Mouse (Mus musculus) right cerebral cortex, postnatal 14 days (tissue): ENCODE results near the gene Slc43a3.
A peak's percentile ranks its signal among the peaks of the same experiment; 100 is the strongest.
"Not testable (repeated sequence)": the region's sequence is repeated elsewhere in the genome, so short reads cannot be mapped to it uniquely, and the experiment has no call there.

Source experiments
- DNase-seq: peaks from one replicate; pipeline ENCODE4 v3.0.0; 2022

Gene Slc43a3

GRCm38 (mm10) chr2:84936474-84937429, at the start of gene Slc43a3:
Slc43a3 (plus strand) TSS chr2:84936579.
- peak; percentile 19 for DNase-seq

- DNase-seq = peak; percentile 63
Observed at GRCm38 (mm10) chr2:84886821-84887281, 49.5 kb upstream of the Slc43a3 start.

GRCm38 (mm10) chr2:84887411-84888271, 48.7 kb upstream of the Slc43a3 start:
- no peak for DNase-seq

DNA sequence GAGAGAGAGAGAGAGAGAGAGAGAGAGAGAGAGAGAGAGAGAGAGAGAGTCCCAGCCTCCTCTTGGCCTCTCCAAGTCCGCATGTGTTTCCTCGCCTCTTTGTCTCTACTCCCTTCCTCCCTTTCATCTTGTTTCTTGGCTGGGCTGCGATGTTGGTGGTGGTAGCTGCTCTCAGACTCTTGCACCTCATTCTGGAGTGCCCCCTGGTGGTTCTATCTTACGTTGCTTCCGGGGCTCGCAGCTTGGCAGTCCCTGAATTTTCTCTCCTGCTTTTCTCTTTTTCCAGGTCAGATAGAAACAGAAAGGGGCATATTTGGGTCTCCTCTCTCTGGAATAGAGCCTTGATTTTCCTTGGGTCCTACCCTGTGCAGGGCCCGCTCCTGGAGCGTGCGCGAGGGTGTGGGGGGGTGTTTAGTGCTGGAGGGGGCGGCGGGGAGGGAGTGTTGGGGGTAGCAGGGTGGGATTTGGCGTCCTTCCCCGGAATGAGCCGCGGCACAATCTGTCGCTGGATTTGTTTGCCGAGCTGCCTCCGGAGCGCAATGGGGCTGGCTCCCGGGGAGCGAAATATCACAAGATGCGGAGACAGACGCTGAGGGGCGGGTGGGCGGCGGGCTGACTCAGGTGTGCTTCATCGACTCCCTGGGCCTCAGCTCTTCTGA, 47.6 kb upstream of the Slc43a3 start:
- peak; percentile 78 for DNase-seq

DNA sequence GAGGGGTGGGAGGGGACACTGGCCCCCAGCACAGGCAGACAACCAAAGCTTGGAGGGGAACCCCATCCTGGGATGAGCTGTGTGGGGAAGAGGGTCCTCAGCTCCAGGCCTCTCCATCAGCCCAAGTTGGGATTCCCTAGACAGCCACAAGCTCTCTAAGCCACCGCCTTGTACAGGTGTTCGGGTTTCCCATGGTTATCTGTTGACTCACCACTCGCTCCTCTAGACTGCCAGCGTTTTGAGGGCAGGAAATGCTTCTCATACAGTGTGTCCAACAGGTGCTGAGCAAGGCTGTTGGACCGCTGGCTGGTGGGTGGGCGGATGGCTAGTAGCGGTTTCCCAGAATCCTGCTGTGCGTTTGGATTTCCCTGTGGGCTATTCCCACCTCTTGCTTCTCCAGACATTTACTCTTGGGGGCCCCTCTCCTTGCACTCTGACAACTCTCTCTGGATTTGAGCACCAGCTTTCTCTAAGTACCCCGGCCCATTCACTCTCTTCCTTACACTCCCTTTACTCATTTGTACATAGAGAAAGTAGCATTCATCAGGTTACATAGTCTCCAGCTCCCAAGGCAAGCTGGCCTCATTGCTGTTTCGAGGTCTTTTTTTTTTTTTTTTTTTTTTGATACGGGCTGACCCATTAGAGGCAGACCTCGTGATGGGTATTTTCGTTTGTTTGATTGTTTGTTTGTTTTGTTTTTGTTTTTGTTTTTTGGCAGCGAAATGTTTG, 46.9 kb upstream of the Slc43a3 start:
- DNase-seq = no peak

DNA sequence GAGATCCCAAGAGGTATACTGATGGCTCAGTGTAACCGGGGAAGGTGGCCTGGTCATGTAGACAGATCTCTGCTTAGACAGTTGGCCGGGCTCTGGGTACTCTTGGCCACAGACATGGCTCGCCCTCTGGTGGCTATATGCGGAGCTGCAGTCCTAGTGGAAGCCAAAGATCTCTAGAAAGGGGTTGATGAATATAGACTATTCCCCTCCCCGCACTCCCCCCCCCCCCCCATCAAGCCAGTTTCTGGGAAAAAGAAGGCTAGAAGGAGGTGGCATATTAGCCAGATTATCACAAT, 46.4 kb upstream of the Slc43a3 start:
- peak; percentile 81 for DNase-seq

GRCm38 (mm10) chr2:84893359-84893758, 43.0 kb upstream of the Slc43a3 start:
- DNase-seq = no peak

GRCm38 (mm10) chr2:84895495-84896198, 40.7 kb upstream of the Slc43a3 start:
- DNase-seq = no peak

- not testable (repeated sequence) for DNase-seq
Observed at GRCm38 (mm10) chr2:84896686-84897085, 39.7 kb upstream of the Slc43a3 start.

DNA sequence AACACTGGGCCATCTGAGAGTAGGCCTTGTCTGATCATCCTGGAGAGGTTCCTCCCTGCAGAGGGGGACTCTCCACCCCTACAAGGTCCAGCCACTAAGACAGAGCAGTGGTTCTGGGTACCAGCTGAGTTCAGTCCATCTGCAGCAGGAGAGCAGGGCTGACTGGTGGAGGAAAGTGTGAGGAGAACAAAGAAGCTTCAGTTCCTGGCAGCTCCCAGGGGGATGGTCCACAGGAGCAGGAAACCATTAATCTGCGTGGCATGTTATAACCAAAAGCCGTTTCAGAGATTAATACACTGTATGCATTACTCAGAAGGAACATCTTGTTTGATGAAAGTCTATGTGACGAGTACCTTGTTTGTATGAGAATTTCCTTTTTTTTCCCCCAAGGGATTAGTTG, 23.7 kb upstream of the Slc43a3 start:
- DNase-seq = no peak

- DNase-seq = no peak
Observed at GRCm38 (mm10) chr2:84913881-84914280, 22.5 kb upstream of the Slc43a3 start.

- no peak for DNase-seq
Observed at GRCm38 (mm10) chr2:84915330-84915729, 21.0 kb upstream of the Slc43a3 start.

- no peak for DNase-seq
Observed at GRCm38 (mm10) chr2:84916548-84917320, 19.6 kb upstream of the Slc43a3 start.

DNA sequence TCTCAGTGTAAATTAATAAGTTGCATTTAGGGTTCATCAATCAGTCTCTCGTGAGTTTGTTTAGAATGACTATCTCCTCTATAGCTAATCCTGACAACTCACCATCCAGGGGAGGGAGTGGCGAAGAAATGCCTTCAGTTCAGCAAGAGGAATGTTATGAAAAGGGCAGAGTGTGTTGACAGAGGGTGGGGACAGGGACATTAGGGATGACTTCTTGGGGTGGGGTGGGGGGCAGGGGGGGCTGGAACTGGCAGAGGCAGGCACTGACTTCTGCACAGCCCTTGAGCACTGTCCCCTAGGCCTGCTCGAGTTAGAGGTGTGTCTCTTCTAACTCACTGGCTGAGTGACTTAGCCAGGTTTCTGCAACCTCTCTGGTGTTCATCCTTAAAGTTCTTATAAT, 18.2 kb upstream of the Slc43a3 start:
- no peak for DNase-seq

GRCm38 (mm10) chr2:84919601-84920108, 16.7 kb upstream of the Slc43a3 start:
- DNase-seq = no peak

GRCm38 (mm10) chr2:84930186-84930585, 6.2 kb upstream of the Slc43a3 start:
- DNase-seq = no peak

DNA sequence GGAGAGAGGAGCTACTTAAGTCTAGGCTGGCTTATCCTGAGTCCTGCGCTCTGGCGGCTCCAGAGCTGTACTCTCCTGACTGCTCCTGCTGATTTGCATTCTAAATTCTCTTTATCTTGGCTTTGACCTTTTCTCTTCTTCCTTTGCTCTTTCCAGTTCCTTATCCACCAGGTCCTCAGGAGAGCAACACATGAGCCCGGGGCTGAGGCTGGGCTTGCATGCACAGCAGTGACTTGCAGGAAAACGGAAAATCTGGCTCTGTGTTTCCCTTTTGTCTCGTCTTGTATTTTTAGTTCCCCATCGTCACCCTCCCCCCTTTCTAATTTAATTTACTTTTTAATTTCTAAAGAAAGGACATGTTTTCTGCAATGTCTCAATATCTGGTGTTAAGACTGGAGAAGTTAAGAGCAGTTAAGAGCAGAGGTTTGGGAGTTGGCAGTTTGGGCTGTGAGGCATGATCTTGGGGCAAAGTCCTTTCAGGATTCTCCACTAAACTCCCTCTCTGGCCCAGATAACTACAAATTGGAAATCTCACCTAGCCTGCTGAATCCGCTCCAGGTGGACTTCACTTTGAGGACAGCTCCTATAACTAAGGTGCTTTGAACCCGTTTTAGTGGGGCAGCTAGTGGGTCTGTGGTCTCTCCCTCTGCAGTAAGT, 2.3 kb upstream of the Slc43a3 start:
- DNase-seq = no peak

DNA sequence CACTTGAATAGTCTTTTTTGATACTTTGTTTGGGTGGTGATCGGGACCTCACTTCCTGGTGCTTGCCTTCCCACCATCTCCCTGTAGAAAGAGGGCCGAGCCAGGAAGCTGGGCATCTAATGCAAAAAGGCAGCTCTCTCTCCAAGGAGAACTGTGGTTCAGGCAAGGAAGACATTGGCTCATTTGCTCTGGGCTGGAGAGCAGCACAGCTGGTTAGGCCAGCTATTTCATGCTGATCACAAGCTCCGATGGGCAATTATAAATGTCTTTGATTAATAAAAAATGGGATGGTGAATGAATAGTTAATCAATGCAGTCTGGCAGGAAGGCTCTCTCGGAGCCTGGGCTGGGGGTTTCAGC, 1.8 kb upstream of the Slc43a3 start:
- DNase-seq = no peak

DNA sequence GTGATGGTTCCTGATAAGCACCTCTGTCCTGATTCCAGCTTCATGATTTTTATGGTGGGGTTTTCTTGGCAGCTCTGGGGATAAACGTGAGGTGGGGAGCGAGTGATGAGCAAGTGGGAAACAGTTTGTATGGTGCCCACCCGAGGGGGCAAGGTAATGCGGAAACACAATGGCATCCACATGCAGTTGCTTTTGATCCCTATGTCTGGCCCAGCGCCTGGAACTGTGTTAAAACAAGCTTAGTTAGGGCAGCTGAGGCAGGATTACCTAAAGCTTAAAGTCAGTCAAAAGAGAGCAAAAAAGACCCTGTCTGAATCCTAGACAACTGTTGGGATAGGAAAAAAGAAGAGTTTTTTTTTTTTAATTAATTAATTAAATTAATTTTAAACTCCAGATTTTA, 1.3 kb upstream of the Slc43a3 start:
- DNase-seq = no peak

- no peak for DNase-seq
Observed at GRCm38 (mm10) chr2:84937491-84938150, 1.2 kb downstream of the Slc43a3 start.
